Mouse (Mus musculus): ENCODE results near the gene Hspa1b. TPM values are rescaled to one million over a fixed set of nuclear protein-coding genes. Genes with fewer than 3 reads are reported as not detected.

The Hspa1b gene
- total RNA-seq, 1 experiment: 14.6 TPM

DNA sequence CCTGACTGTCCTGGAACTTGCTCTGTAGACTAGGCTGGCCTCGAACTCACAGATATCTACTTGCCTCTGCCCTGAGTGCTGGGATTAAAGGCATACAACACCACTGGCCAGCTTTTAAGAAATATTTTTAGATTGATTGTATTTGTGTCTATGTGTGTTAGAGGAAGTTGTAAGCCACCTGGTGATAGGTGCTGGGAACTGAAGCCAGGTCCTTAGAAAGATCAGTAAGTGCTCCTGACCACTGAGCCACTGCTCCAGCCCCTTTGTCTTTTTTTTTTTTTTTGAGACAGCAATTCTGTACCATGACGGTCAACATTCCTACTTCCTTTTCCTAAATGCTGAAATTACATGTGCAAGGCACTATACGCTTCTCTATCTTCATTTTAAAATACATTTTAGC is 5.8 kb downstream of the Hspa1b start:
- peak overlapping the region; percentile 96; the same call in 1 of the 2 replicates for H3K27ac ChIP-seq (ENCODE audit: insufficient read depth, low read depth, low read length, poor library complexity, severe bottlenecking)
- H3K4me1 ChIP-seq (ENCODE audit: control insufficient read depth in 2 of 2, insufficient read depth in 2 of 2, low read length in 2 of 2, poor library complexity in 1 of 2): no peaks in the 10 kb centered on the region
- no peak for DNase-seq (ENCODE audit: low read depth, low spot score)
- no peak for TF ChIP-seq HCFC1 (IDR thresholded peaks at IDR 0.05; ENCODE audit: borderline replicate concordance, insufficient read depth, low read length)
- no peak for TF ChIP-seq ZC3H11A (IDR thresholded peaks at IDR 0.05; ENCODE audit: borderline replicate concordance, low read depth, low read length)
- TF ChIP-seq ZNF384 (IDR thresholded peaks at IDR 0.05; ENCODE audit: low read depth, low read length): no peak
- TF ChIP-seq MAFK (IDR thresholded peaks at IDR 0.05; ENCODE audit: insufficient read depth, low read depth, low read length): no peak
- TF ChIP-seq CHD2 (IDR thresholded peaks at IDR 0.05; ENCODE audit: low read depth, low read length): no peak
- peaks cover 27% of the 10 kb centered on the region for H3K36me3 ChIP-seq (ENCODE audit: control insufficient read depth, insufficient read depth, low read length, poor library complexity, severe bottlenecking)
- H3K9me3 ChIP-seq (ENCODE audit: control insufficient read depth, insufficient read depth, low read depth, low read length): no peaks in the 10 kb centered on the region
- H3K9ac ChIP-seq (ENCODE audit: insufficient read depth, low read depth, low read length, poor library complexity, severe bottlenecking): peak overlapping the region; percentile 100; the same call in 1 of the 2 replicates
- peak overlapping the region; percentile 75 to 97; a peak in 3 of 4 replicates for H3K4me3 ChIP-seq (ENCODE audit: insufficient read depth in 1 of 2, low read depth in 1 of 2, low read length in 2 of 2, poor library complexity in 1 of 2, severe bottlenecking in 1 of 2)
- in situ Hi-C loops (cut with MboI; ENCODE audit: low sequenced_read_pairs in 2 of 2, unreplicated experiment in 2 of 2): no loop called here

DNA sequence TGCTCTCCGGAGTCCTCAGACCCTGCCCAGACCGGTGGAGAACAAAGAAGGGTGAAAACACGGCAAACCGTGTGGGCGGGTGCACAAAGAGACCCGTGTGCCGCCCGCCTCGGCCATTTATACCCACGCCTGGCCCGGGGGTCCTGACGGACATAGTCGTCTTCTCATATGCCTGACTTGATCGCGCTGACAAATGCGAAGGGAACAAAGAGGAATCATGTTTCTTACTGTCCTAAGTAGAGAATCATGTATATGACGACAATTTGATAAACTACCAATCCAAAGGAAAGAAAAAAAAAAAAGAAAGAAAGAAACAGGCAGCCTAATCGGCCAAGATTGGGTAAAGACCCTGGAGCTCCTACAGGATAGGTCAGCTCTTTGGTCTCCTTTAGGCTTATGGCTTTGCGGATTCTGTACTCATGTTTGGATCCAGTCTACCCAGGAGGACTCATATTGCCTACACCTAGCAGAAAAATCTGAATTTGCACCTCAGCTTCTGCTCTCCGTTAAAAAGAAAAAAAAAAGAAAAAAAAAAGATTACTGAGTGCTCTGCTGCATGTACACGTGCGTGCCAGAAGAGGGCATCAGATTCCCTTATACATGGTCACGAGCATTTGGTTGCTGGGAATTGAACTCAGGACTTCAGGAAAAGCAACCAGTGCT is 6.5 kb downstream of the Hspa1b start:
- TF ChIP-seq ZNF384 (IDR thresholded peaks at IDR 0.05; ENCODE audit: low read depth, low read length) (peak; percentile 90), HCFC1 (IDR thresholded peaks at IDR 0.05; ENCODE audit: borderline replicate concordance, insufficient read depth, low read length) (peak; percentile 37; the same call in 1 of the 2 replicates), CHD2 (IDR thresholded peaks at IDR 0.05; ENCODE audit: low read depth, low read length) (no peak)
- H3K4me3 ChIP-seq (ENCODE audit: insufficient read depth in 1 of 2, low read depth in 1 of 2, low read length in 2 of 2, poor library complexity in 1 of 2, severe bottlenecking in 1 of 2): peak overlapping the region; percentile 75 to 97
- H3K27ac ChIP-seq (ENCODE audit: insufficient read depth, low read depth, low read length, poor library complexity, severe bottlenecking): peak overlapping the region; percentile 96
- H3K9ac ChIP-seq (ENCODE audit: insufficient read depth, low read depth, low read length, poor library complexity, severe bottlenecking): peak overlapping the region; percentile 100
- H3K36me3 ChIP-seq (ENCODE audit: control insufficient read depth, insufficient read depth, low read length, poor library complexity, severe bottlenecking): peaks cover 27% of the 10 kb centered on the region
- H3K9me3 ChIP-seq (ENCODE audit: control insufficient read depth, insufficient read depth, low read depth, low read length): no peaks in the 10 kb centered on the region
- no peak for DNase-seq (ENCODE audit: low read depth, low spot score)
- in situ Hi-C loops (cut with MboI; ENCODE audit: low sequenced_read_pairs in 2 of 2, unreplicated experiment in 2 of 2): no loop called here
- no peaks in the 10 kb centered on the region for H3K4me1 ChIP-seq (ENCODE audit: control insufficient read depth in 2 of 2, insufficient read depth in 2 of 2, low read length in 2 of 2, poor library complexity in 1 of 2)

DNA sequence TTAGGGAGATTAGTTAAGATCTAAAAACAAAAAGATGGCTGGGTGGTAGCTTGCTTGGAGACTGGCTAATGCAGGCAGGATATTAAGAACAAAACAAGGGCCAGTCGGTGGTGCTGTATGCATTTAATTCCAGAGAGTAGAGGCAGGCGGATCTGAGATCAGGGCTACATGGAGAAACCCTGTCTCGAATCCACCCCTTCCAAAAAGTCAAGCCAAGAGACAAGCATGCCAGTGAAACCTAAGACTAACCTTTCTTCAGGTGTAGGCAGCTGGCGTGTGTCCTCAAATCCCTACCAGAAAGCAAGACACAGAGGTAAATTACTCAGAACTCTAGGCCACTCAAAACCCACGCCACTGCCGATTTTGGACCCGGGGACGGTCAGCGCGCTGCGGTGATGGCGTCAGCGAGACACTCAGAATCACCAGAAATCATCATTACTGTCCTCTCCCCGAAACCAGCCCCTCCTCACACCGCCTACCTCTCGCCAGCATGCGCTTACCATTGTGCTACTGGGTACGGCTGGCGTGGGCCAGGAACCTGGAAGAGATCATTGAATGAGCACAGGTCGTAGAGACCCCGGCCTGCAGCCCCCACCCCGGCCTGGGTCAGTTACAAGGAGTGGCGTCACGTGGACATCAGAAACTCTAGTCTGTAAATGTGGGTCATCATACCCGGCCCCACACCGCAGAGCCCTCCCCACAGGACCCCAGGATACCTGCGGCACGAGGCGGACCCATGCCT is 7.2 kb downstream of the Hspa1b start:
- no peak for DNase-seq (ENCODE audit: low read depth, low spot score)
- peak; percentile 25; the same call in 1 of the 2 replicates for TF ChIP-seq HCFC1 (IDR thresholded peaks at IDR 0.05; ENCODE audit: borderline replicate concordance, insufficient read depth, low read length)
- no peak for TF ChIP-seq ZNF384 (IDR thresholded peaks at IDR 0.05; ENCODE audit: low read depth, low read length)
- in situ Hi-C loops (cut with MboI; ENCODE audit: low sequenced_read_pairs in 2 of 2, unreplicated experiment in 2 of 2): no loop called here
- Histone ChIP-seq H3K9ac (ENCODE audit: insufficient read depth, low read depth, low read length, poor library complexity, severe bottlenecking) (peak overlapping the region; percentile 100), H3K4me3 (ENCODE audit: insufficient read depth in 1 of 2, low read depth in 1 of 2, low read length in 2 of 2, poor library complexity in 1 of 2, severe bottlenecking in 1 of 2) (peak overlapping the region; percentile 75 to 97), H3K27ac (ENCODE audit: insufficient read depth, low read depth, low read length, poor library complexity, severe bottlenecking) (peak overlapping the region; percentile 96), H3K36me3 (ENCODE audit: control insufficient read depth, insufficient read depth, low read length, poor library complexity, severe bottlenecking) (peaks cover 27% of the 10 kb centered on the region), H3K4me1 (ENCODE audit: control insufficient read depth in 2 of 2, insufficient read depth in 2 of 2, low read length in 2 of 2, poor library complexity in 1 of 2) (no peaks in the 10 kb centered on the region), H3K9me3 (ENCODE audit: control insufficient read depth, insufficient read depth, low read depth, low read length) (no peaks in the 10 kb centered on the region)

DNA sequence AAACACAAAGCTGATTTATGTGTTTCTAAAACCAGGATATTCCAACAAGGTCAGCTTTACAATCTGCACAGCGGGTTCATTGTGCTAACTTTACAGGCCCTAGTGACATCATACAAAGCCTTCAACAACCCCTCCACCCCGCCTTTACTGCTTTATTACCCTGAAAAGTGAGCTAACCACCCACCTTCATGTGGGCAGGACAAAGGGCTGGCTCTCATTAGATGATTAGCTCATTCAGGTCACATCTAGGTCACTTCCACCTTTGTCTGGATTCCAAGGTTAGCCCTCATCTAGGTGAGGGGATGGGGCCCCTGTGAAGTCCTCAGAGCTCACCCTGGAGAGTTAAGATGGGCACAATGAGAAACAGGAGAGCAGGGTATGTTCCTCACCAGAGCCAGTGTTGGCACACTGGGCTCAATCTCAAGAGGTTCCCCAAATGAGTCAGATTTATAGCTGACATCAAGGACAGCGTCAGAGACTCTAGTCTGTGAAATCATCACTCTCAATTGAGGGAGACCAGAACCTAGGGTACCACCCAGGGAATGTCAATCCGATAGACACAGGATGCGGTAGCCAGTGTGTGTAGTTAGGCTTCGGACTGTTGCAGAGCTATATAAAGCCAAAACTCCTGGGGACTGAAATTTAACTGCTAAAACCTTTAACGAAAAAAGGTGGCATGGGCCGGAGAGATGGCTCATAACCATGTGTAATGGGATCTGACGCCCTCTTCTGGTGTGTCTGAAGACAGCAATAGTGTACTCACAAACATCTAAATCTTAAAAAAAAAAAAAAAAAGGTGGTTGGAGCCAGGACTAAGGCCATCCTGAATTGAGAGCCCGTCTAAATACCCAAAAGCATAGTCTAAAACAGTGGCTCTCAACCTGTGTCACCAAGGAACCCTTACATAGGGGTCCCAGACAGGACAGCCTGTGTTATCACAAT is 8.3 kb downstream of the Hspa1b start:
- peak overlapping the region; percentile 100 for H3K9ac ChIP-seq (ENCODE audit: insufficient read depth, low read depth, low read length, poor library complexity, severe bottlenecking)
- no peak for DNase-seq (ENCODE audit: low read depth, low spot score)
- H3K27ac ChIP-seq (ENCODE audit: insufficient read depth, low read depth, low read length, poor library complexity, severe bottlenecking): peak overlapping the region; percentile 96
- in situ Hi-C loops (cut with MboI; ENCODE audit: low sequenced_read_pairs in 2 of 2, unreplicated experiment in 2 of 2): no loop called here
- TF ChIP-seq MAFK (IDR thresholded peaks at IDR 0.05; ENCODE audit: insufficient read depth, low read depth, low read length) (no peak), CHD2 (IDR thresholded peaks at IDR 0.05; ENCODE audit: low read depth, low read length) (no peak; the same call in 1 of the 2 replicates), ZNF384 (IDR thresholded peaks at IDR 0.05; ENCODE audit: low read depth, low read length) (peak; percentile 65; the same call in 1 of the 2 replicates)
- no peaks in the 10 kb centered on the region for H3K9me3 ChIP-seq (ENCODE audit: control insufficient read depth, insufficient read depth, low read depth, low read length)
- no peaks in the 10 kb centered on the region for H3K4me1 ChIP-seq (ENCODE audit: control insufficient read depth in 2 of 2, insufficient read depth in 2 of 2, low read length in 2 of 2, poor library complexity in 1 of 2)
- peaks cover 27% of the 10 kb centered on the region for H3K36me3 ChIP-seq (ENCODE audit: control insufficient read depth, insufficient read depth, low read length, poor library complexity, severe bottlenecking)
- H3K4me3 ChIP-seq (ENCODE audit: insufficient read depth in 1 of 2, low read depth in 1 of 2, low read length in 2 of 2, poor library complexity in 1 of 2, severe bottlenecking in 1 of 2): peak overlapping the region; percentile 75 to 97
